Mouse (Mus musculus) E14TG2a.4 (cell line): Measurements from ENCODE around the gene Slc2a4.
A peak's percentile ranks its signal among the peaks of the same experiment; 100 is the strongest.

Source experiments
- H3K27me3 ChIP-seq: 2 replicates; pipeline ENCODE4 v1.6.1; 2014; ENCODE audit warnings: low read length, control low read depth; ENCODE audit not compliant: insufficient read depth
- H3K36me3 ChIP-seq: 2 replicates; pipeline ENCODE4 v1.6.1; 2014; ENCODE audit warnings: low read length, control low read depth; ENCODE audit not compliant: insufficient read depth
- H3K4me1 ChIP-seq: replicated peaks from 2 replicates; pipeline ENCODE4 v1.6.1; 2014; ENCODE audit warnings: low read depth, low read length, control low read depth
- H3K4me3 ChIP-seq: replicated peaks from 2 replicates; pipeline ENCODE4 v1.5.1; 2014; ENCODE audit warnings: mild to moderate bottlenecking, low read length
- H3K9me3 ChIP-seq: 2 replicates; pipeline ENCODE4 v1.6.1; 2014; ENCODE audit warnings: low read length, control low read depth
- CTCF ChIP-seq: conservative IDR thresholded peaks from 2 replicates; pipeline ENCODE4 v1.5.1; 2014; ENCODE audit warnings: low read length
- NANOG ChIP-seq: IDR thresholded peaks from 2 replicates; pipeline ENCODE4 v1.6.1; 2014; ENCODE audit warnings: borderline replicate concordance, low read length, mixed read lengths
- POU5F1 ChIP-seq: IDR thresholded peaks from 2 replicates; pipeline ENCODE4 v1.6.1; 2014; ENCODE audit warnings: low read length, borderline replicate concordance

The Slc2a4 gene

DNA sequence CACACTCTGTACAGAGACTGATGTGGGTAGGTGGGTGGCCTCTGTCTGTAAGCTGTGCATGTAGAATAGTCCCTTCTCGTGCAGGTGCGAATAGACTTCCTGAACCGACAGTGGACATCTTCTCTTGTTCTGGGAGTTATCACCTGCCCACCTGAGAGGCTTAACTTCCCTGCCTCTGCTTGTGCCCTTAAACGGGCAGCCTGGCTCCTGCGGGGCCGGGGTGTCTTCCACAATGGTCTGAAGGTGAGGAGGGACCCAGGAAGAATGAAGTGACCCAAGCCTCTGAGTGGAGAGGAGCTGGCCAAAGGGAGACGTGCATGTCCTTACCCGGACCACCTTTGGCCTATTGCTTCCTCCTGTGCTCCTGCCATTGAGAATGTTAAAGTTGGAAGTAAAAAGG lies 37.8 kb downstream of the Slc2a4 start:
- Histone ChIP-seq H3K36me3 (peaks cover 91% of the 10 kb centered on the region), H3K4me3 (no peak overlapping the region), H3K9me3 (no peaks in the 10 kb centered on the region), H3K27me3 (no peaks in the 10 kb centered on the region), H3K4me1 (peaks cover 54% of the 10 kb centered on the region)
- TF ChIP-seq CTCF (no peak), POU5F1 (no peak), NANOG (no peak)

DNA sequence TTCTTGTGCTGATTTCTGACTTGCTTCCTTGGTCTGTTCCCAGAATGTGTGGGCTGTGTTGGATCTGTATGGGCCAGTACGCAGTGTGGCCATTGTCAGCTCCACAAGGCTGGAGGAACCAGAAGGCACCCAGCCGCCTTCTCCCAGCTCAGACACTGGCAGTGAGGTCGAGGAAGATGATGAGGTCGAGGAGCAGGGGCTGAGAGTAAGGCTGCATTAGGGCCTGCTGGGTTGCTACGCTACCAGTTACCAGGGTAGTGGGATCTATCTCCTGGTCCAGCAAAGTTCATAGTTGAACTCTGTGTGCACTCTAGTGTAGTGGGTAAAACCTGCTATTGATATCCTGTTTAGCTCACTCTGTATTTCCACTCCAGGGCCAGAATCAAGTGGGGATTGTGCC lies 38.8 kb downstream of the Slc2a4 start:
- Histone ChIP-seq H3K4me3 (no peak overlapping the region), H3K9me3 (no peaks in the 10 kb centered on the region), H3K27me3 (no peaks in the 10 kb centered on the region), H3K4me1 (peaks cover 46% of the 10 kb centered on the region), H3K36me3 (peaks cover 94% of the 10 kb centered on the region)
- TF ChIP-seq CTCF (no peak), NANOG (no peak), POU5F1 (no peak)

DNA sequence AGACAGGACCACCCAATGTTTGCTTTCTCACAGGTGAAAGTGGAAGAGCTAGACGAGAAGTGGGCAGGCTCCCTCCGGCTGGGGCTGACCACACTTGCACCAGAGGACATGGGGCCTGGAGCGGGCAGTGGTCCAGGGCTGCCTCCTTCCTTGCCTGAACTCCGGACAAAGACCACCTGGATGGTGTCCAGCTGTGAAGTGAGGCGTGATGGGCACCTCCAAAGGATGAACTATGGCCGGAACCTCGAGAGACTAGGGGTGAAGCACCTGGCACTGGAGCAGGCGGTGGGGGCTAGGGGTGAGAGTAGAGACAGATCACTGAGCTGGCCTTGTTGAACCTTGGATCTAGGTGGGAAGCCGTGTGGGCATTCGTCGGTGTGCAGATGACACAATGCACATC lies 39.3 kb downstream of the Slc2a4 start:
- TF ChIP-seq NANOG (no peak), POU5F1 (no peak), CTCF (no peak)
- H3K4me3 ChIP-seq = no peak overlapping the region
- no peaks in the 10 kb centered on the region for H3K27me3 ChIP-seq
- peaks cover 99% of the 10 kb centered on the region for H3K36me3 ChIP-seq
- peaks cover 51% of the 10 kb centered on the region for H3K4me1 ChIP-seq
- no peaks in the 10 kb centered on the region for H3K9me3 ChIP-seq

DNA sequence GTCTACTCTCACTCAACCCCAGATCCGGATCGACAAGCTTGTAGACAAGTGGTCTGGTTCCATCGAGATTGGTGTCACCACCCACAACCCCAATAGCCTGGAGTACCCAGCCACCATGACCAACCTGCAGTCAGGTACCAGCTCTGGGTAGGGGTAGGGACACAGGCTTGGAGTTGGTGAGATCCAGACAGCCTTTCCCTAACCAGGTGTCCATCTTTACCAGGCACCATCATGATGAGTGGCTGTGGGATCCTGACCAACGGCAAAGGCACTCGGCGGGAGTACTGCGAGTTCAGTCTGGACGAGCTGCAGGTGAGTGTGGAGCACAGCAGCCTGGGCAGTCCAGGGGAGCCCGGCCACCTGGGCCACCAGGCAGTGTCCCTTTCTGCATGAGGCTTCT lies 43.7 kb downstream of the Slc2a4 start:
- no peak for TF ChIP-seq POU5F1
- no peak for TF ChIP-seq CTCF
- no peak for TF ChIP-seq NANOG
- no peak overlapping the region for H3K4me3 ChIP-seq
- peaks cover 46% of the 10 kb centered on the region for H3K4me1 ChIP-seq
- peaks cover 62% of the 10 kb centered on the region for H3K36me3 ChIP-seq
- H3K9me3 ChIP-seq = no peaks in the 10 kb centered on the region
- 0 out of 2 replicates have a peak, but pooled peaks cover under 1% of the 10 kb centered on the region for H3K27me3 ChIP-seq

DNA sequence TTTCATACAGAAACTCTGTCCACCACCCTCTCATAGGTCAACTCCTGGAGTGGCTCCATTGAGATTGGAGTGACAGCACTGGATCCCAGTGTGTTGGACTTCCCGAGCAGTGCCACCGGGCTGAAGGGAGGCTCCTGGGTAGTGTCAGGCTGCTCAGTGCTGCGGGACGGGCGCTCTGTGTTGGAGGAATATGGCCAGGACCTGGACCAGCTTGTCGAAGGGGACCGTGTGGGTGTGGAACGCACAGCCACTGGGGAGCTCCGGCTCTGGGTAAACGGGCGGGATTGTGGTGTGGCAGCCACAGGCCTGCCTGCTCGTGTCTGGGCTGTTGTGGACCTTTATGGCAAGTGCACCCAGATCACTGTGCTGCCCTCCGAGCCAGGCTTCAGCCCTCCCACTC lies 45.0 kb downstream of the Slc2a4 start:
- no peaks in the 10 kb centered on the region for H3K9me3 ChIP-seq
- peaks cover 59% of the 10 kb centered on the region for H3K4me1 ChIP-seq
- H3K27me3 ChIP-seq = peaks cover 8% of the 10 kb centered on the region; the same call in 1 of the 2 replicates
- peaks cover 49% of the 10 kb centered on the region for H3K36me3 ChIP-seq
- H3K4me3 ChIP-seq = peak overlapping the region; percentile 93
- TF ChIP-seq POU5F1 (no peak), CTCF (no peak), NANOG (no peak)

DNA sequence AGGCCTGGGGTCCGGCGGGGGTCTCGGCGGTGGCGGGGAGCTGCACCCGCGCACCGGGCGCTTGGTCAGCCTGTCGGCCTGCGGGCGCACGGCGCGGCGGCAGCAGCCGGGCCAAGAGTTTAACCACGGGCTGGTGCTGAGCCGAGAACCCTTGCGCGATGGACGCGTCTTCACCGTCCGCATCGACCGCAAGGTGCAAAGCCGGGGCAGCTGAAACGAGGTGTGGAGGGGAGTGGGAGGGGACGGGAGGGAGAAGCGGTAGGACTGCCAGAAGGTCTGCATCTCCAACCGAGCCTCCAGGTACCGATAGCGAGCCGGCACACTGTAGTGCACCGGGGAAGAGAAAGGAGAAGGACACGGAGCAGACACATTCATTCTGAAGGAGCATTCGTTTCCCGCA lies 46.0 kb downstream of the Slc2a4 start:
- H3K4me3 ChIP-seq = peak overlapping the region; percentile 93
- TF ChIP-seq POU5F1 (no peak), NANOG (no peak)
- H3K27me3 ChIP-seq = peaks cover 8% of the 10 kb centered on the region; the same call in 1 of the 2 replicates
- peaks cover 39% of the 10 kb centered on the region for H3K36me3 ChIP-seq
- H3K4me1 ChIP-seq = peaks cover 65% of the 10 kb centered on the region
- H3K9me3 ChIP-seq = no peaks in the 10 kb centered on the region

DNA sequence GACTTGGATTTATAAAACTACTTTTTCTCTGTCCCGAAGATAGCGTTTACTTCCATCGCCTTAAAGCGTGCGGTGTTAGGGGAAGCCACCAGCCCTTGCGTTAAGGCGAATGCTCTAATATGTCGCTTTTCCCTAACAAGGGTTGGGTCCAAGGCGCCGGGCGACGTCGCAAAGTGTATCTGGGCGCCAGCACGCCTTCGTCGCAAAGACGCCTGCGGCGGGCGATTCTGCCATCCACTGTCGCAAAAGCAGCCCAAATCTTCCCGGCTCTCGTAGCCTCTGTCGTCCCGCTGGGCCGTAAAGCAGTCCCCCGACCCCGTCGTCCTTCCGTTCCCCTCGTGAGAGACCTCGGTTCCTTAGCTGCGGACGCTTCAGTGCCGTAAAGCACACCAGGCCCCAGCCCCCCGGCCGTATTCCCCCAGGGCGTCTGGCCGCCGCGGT lies 46.6 kb downstream of the Slc2a4 start:
- peaks cover 8% of the 10 kb centered on the region; the same call in 1 of the 2 replicates for H3K27me3 ChIP-seq
- H3K9me3 ChIP-seq = no peaks in the 10 kb centered on the region
- H3K36me3 ChIP-seq = peaks cover 33% of the 10 kb centered on the region
- peaks cover 59% of the 10 kb centered on the region for H3K4me1 ChIP-seq
- TF ChIP-seq CTCF (no peak), NANOG (no peak), POU5F1 (no peak)
- H3K4me3 ChIP-seq = peak overlapping the region; percentile 93

DNA sequence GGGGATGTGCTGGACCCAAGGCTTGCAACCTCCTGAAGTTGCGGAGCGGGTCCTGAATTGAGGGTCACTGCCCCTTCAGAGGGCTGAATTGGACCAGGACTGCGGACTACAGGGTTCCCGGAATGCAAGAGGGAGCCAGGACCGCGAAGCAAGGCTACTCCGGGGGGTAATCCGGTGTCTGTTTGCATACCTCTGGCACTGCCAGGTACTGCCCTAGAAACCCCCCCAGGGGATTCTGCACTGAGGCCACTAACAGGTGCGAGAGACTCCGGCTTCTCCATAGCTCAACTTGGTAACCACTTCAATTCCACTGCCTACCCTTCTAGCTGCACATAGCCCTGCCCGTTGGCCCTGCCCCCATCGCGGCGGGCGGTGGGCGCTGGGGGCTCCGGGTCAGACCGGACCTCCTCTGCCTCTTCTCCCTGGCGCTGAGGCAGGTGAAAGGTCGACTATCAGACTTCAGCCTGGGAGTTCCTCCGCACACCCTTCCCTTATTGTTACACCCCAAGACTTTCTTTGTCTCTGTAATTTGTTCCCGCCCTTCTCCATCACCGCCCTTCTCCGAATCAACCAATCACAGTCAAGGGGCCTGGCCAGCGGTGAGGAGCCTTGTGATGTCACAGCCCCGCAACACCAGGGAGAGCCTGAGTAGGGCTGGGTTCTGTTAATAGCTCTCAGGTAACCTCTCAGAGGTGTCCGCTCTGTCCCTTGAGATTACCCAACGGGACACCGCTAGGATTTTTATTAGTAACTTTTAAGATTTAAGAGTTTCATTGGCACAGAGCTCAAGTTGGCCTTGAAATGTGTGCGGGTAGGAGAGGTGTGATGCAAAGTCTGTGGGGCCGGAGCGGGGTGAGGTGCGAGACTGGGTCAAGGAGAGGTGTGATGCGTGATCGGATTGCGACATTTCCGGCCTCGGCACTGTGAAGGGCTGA lies 47.2 kb downstream of the Slc2a4 start, which contains the start of the genes 2810408A11Rik and Neurl4:
2810408A11Rik (minus strand) TSS at position 517 of the 935 bp plus-strand sequence.
Neurl4 (plus strand) TSS at position 602 of the 935 bp plus-strand sequence.
- peaks cover 8% of the 10 kb centered on the region; the same call in 1 of the 2 replicates for H3K27me3 ChIP-seq
- peaks cover 58% of the 10 kb centered on the region for H3K4me1 ChIP-seq
- H3K9me3 ChIP-seq = no peaks in the 10 kb centered on the region
- H3K4me3 ChIP-seq = peak within 1 kb of the TSS; percentile 93
- no peak for TF ChIP-seq POU5F1
- no peak for TF ChIP-seq CTCF
- no peak for TF ChIP-seq NANOG
- H3K36me3 ChIP-seq = peaks cover 26% of the 10 kb centered on the region

DNA sequence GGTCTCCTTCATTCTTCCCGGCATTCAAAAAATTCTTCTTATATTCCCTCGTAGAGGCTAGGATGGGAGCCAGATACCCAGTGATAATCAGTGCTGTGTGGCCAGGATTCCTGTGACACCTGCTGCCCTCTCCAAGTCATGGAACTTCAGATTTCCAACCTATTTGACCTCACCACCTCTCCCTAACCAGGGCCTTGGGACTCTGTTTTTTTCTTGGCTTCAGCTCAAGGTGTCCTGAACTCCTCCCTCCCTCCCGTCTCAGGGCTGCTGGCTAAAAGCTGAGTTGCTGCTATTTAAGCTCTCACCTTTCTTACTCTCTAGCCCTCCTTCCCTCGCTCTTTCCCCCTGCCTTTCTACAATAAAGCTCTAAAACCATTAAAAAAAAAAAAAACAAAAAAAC lies 48.1 kb downstream of the Slc2a4 start:
- Histone ChIP-seq H3K36me3 (peaks cover 18% of the 10 kb centered on the region), H3K9me3 (no peaks in the 10 kb centered on the region)
- TF ChIP-seq CTCF (no peak), POU5F1 (no peak), NANOG (no peak)

More for the DNA sequence above, 48.1 kb downstream of the Slc2a4 start:
- Histone ChIP-seq H3K27me3 (peaks cover 8% of the 10 kb centered on the region; the same call in 1 of the 2 replicates), H3K4me3 (peak overlapping the region; percentile 93), H3K4me1 (peaks cover 66% of the 10 kb centered on the region)
